Mouse (Mus musculus) ES-Bruce4 (cell line): Measurements from ENCODE around the gene A430078G23Rik.
A peak's percentile ranks its signal among the peaks of the same experiment; 100 is the strongest.

ENCODE experiments used
- CTCF ChIP-seq: IDR thresholded peaks from one replicate; pipeline ENCODE4 v1.8.1; 2011; ENCODE audit warnings: low read depth, low read length
- EP300 ChIP-seq: IDR thresholded peaks from 2 replicates; pipeline ENCODE4 v1.6.1; 2011; ENCODE audit warnings: low read depth, low read length; ENCODE audit not compliant: insufficient read depth

DNA sequence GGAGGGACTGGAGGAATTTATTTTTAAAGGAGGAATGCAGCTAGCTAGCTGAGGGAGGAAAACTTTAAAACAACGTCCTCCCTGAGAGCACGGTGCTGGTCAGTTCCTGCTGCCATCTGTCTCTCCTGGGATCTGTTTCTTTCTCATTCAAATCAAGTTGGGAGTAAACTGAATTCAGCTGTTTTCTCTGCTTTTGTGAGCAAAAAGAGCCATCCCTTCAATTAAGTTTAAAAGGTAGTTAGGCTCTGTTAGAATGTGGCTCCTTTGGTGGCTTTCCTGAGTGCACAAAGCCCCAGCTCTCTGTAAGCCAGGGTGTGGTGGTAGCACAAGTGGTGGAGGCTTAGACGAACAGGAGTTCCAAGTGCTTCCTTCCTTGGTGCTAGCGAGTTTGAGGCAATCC is 42.0 kb downstream of the A430078G23Rik start:
- no peak for TF ChIP-seq CTCF
- TF ChIP-seq EP300: peak; percentile 96
